Mouse (Mus musculus) small intestine, adult 2 months (tissue): ENCODE results near the gene Ppp1r13b.

Source experiments
- CTCF ChIP-seq: fragments of 200-500 bp; IDR thresholded peaks from 2 replicates; pipeline ENCODE4 v1.5.1; 2012; ENCODE audit warnings: low read depth, mild to moderate bottlenecking, control low read depth, inconsistent platforms, low read length, moderate library complexity, mixed read lengths; ENCODE audit not compliant: insufficient replicate concordance, insufficient read length; ENCODE audit errors: extremely low read depth
- POLR2A ChIP-seq: fragments of 200-500 bp; IDR thresholded peaks from 2 replicates; pipeline ENCODE4 v1.6.1; 2012; ENCODE audit warnings: low read depth, mild to moderate bottlenecking, control low read depth, inconsistent platforms, low read length, moderate library complexity

DNA sequence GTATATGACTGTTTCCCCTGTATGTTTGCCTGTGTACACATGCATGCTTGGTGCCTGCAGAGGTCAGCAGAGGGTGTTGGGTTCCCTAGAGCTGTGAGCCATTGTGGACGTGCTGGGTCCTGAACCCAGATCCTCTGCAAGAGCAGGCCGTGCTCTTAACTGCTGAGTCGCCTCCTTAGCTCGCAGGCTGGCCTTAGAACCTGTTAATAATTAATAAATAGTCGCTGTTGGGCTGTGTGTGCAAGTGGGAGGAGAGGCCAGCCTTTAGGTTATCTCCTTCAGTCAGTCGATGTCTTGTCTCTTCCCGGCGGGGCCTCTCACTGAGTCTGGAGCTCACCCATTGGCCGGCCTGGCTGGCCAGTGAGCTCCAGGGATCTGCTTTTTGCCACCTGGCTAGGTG is 90.9 kb downstream of the Ppp1r13b start:
- TF ChIP-seq POLR2A (peak; percentile 78), CTCF (peak; percentile 25; the same call in 1 of the 2 replicates)
